Mouse (Mus musculus): Measurements from ENCODE around the gene Prdx2. TPM values are rescaled to one million over a fixed set of nuclear protein-coding genes. Genes with fewer than 3 reads are reported as not detected.
A peak's percentile ranks its signal among the peaks of the same experiment; 100 is the strongest.

Gene Prdx2
- polyA plus RNA-seq, 1 experiment from 2014 or later, result 677 TPM

- peaks cover 4% of the 10 kb centered on the region; the same call in 1 of the 2 replicates for H3K27me3 ChIP-seq (replicated peaks)
- H3K9me3 ChIP-seq, result no peaks in the 10 kb centered on the region
- H3K36me3 ChIP-seq, result peaks cover 11% of the 10 kb centered on the region; the same call in 1 of the 2 replicates
- WGBS, result 56% methylated on average over 2 of the region's 2 CpGs
- H3K4me1 ChIP-seq, result no peaks in the 10 kb centered on the region
- H3K27ac ChIP-seq, result no peak overlapping the region
- no peak overlapping the region for H3K4me2 ChIP-seq
- no peak overlapping the region for H3K4me3 ChIP-seq (replicated peaks)
- no peak for ATAC-seq (ENCODE audit: insufficient read depth, low FRiP score, low read depth)
- no peak overlapping the region for H3K9ac ChIP-seq
Observed at GRCm38 (mm10) chr8:84956768-84957167, 12.6 kb upstream of the Prdx2 start.

- Histone ChIP-seq H3K4me3 (replicated peaks) (no peak overlapping the region), H3K36me3 (peaks cover 11% of the 10 kb centered on the region; the same call in 1 of the 2 replicates), H3K27ac (no peak overlapping the region), H3K9me3 (no peaks in the 10 kb centered on the region), H3K4me2 (no peak overlapping the region), H3K4me1 (no peaks in the 10 kb centered on the region), H3K9ac (no peak overlapping the region), H3K27me3 (replicated peaks) (no peaks in the 10 kb centered on the region)
- no peak for ATAC-seq (ENCODE audit: insufficient read depth, low FRiP score, low read depth)
- WGBS, result 92% methylated on average over 7 of the region's 7 CpGs
Observed at GRCm38 (mm10) chr8:84959811-84960210, 9.6 kb upstream of the Prdx2 start.

GRCm38 (mm10) chr8:84963952-84964351, 5.4 kb upstream of the Prdx2 start:
- WGBS, result 86% methylated on average over 4 of the region's 4 CpGs
- H3K4me2 ChIP-seq, result no peak overlapping the region
- H3K27ac ChIP-seq, result no peak overlapping the region
- no peak for ATAC-seq (ENCODE audit: insufficient read depth, low FRiP score, low read depth)
- H3K4me3 ChIP-seq (replicated peaks), result no peak overlapping the region
- no peaks in the 10 kb centered on the region for H3K27me3 ChIP-seq (replicated peaks)
- H3K9me3 ChIP-seq, result no peaks in the 10 kb centered on the region
- H3K9ac ChIP-seq, result no peak overlapping the region
- peaks cover 16% of the 10 kb centered on the region for H3K4me1 ChIP-seq
- 0 out of 2 replicates have a peak, but pooled peaks cover 5% of the 10 kb centered on the region for H3K36me3 ChIP-seq

GRCm38 (mm10) chr8:84965731-84966291, 3.6 kb upstream of the Prdx2 start:
- under 1% methylated on average over 41 of the region's 41 CpGs for WGBS
- Histone ChIP-seq H3K27me3 (replicated peaks) (no peaks in the 10 kb centered on the region), H3K36me3 (no peaks in the 10 kb centered on the region), H3K9me3 (no peaks in the 10 kb centered on the region), H3K4me1 (peaks cover 22% of the 10 kb centered on the region), H3K27ac (peak overlapping the region; percentile 78), H3K9ac (peak overlapping the region; percentile 57), H3K4me2 (peak overlapping the region; percentile 84), H3K4me3 (replicated peaks) (peak overlapping the region; percentile 72)
- peak; percentile 90 for ATAC-seq (ENCODE audit: insufficient read depth, low FRiP score, low read depth)

- Histone ChIP-seq H3K9me3 (no peaks in the 10 kb centered on the region), H3K4me2 (peak overlapping the region; percentile 84; the same call in 1 of the 2 replicates), H3K4me3 (replicated peaks) (no peak overlapping the region), H3K4me1 (peaks cover 25% of the 10 kb centered on the region), H3K27me3 (replicated peaks) (no peaks in the 10 kb centered on the region), H3K9ac (no peak overlapping the region), H3K27ac (peak overlapping the region; percentile 78; the same call in 1 of the 2 replicates), H3K36me3 (peaks cover 6% of the 10 kb centered on the region)
- ATAC-seq (ENCODE audit: insufficient read depth, low FRiP score, low read depth), result 0 out of 2 replicates have a peak, but pooled peaks have one; percentile 4
- WGBS, result 32% methylated on average over 3 of the region's 3 CpGs
Observed at GRCm38 (mm10) chr8:84966603-84967002, 2.8 kb upstream of the Prdx2 start.

GRCm38 (mm10) chr8:84967532-84968304, 1.7 kb upstream of the Prdx2 start:
- Histone ChIP-seq H3K4me2 (no peak overlapping the region), H3K27ac (no peak overlapping the region), H3K9ac (no peak overlapping the region), H3K4me3 (replicated peaks) (no peak overlapping the region), H3K27me3 (replicated peaks) (no peaks in the 10 kb centered on the region), H3K4me1 (peaks cover 25% of the 10 kb centered on the region), H3K36me3 (peaks cover 11% of the 10 kb centered on the region), H3K9me3 (no peaks in the 10 kb centered on the region)
- WGBS, result 89% methylated on average over 13 of the region's 13 CpGs
- ATAC-seq (ENCODE audit: insufficient read depth, low FRiP score, low read depth), result no peak

DNA sequence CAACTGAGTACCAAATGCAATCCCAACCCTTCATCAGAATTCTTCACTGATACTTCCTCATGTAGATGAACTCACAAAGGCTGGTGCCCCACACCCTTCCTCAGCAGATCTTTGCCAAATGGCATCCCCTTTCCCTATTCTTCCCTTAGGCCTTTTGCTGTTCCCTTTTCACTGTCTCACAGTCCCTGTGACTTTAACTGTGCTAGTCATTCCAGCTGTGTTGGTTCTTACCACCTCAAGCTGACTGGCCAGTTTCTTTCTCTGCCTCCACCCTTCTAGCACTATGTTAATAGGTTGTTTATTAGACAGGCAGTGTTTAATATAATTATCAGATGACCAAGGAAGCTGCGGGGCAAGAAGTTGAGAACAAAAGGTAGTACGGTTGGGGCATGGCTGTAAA, 737 bp upstream of the Prdx2 start:
- no peak for ATAC-seq (ENCODE audit: insufficient read depth, low FRiP score, low read depth)
- Histone ChIP-seq H3K9ac (peak overlapping the region; percentile 76; the same call in 1 of the 2 replicates), H3K27me3 (replicated peaks) (no peaks in the 10 kb centered on the region), H3K9me3 (no peaks in the 10 kb centered on the region), H3K36me3 (peaks cover 11% of the 10 kb centered on the region), H3K4me2 (peak overlapping the region; percentile 84), H3K4me1 (peaks cover 25% of the 10 kb centered on the region), H3K27ac (peak overlapping the region; percentile 95), H3K4me3 (replicated peaks) (peak overlapping the region; percentile 71)
- WGBS, result 6% methylated on average over 2 of the region's 2 CpGs

GRCm38 (mm10) chr8:84970135-84970790, 876 bp downstream of the Prdx2 start:
- H3K4me3 ChIP-seq (replicated peaks), result peak overlapping the region; percentile 71
- H3K27me3 ChIP-seq (replicated peaks), result no peaks in the 10 kb centered on the region
- H3K4me2 ChIP-seq, result peak overlapping the region; percentile 84
- H3K9ac ChIP-seq, result peak overlapping the region; percentile 76
- 4% methylated on average over 21 of the region's 21 CpGs for WGBS
- H3K36me3 ChIP-seq, result peaks cover 11% of the 10 kb centered on the region
- H3K9me3 ChIP-seq, result no peaks in the 10 kb centered on the region
- ATAC-seq (ENCODE audit: insufficient read depth, low FRiP score, low read depth), result no peak
- peak overlapping the region; percentile 95 for H3K27ac ChIP-seq
- peaks cover 27% of the 10 kb centered on the region for H3K4me1 ChIP-seq

GRCm38 (mm10) chr8:84970913-84971312, 1.5 kb downstream of the Prdx2 start:
- peak overlapping the region; percentile 71 for H3K4me3 ChIP-seq (replicated peaks)
- H3K9ac ChIP-seq, result peak overlapping the region; percentile 76; the same call in 1 of the 2 replicates

DNA sequence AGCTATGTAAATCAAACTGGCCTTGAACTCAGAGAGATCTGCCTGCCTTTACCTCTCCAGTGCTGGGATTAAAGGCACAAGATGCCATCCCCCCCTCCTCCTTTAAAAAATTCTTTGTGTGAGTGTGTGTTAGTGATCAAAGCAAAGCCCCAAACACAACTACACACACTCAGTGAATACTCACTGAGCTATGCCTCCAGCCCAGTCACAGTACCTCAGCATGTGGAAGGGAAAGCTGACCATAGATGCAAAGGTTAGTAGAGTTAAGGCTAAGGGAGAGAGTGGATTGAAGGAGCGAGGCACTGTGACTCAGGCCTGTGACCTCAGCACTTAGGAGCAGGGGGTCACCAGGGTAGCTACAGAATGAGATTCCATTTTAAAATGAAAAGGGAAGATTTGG, 3.7 kb downstream of the Prdx2 start:
- H3K9ac ChIP-seq, result no peak overlapping the region
- no peaks in the 10 kb centered on the region for H3K9me3 ChIP-seq
- no peak overlapping the region for H3K27ac ChIP-seq
- no peaks in the 10 kb centered on the region for H3K27me3 ChIP-seq (replicated peaks)
- peaks cover 39% of the 10 kb centered on the region for H3K4me1 ChIP-seq
- no peak for ATAC-seq (ENCODE audit: insufficient read depth, low FRiP score, low read depth)
- H3K36me3 ChIP-seq, result peaks cover 11% of the 10 kb centered on the region
- H3K4me2 ChIP-seq, result no peak overlapping the region
- no peak overlapping the region for H3K4me3 ChIP-seq (replicated peaks)
- 94% methylated on average over 1 of the region's 1 CpGs for WGBS

More at GRCm38 (mm10) chr8:84970913-84971312, 1.5 kb downstream of the Prdx2 start:
- no peaks in the 10 kb centered on the region for H3K9me3 ChIP-seq
- peaks cover 30% of the 10 kb centered on the region for H3K4me1 ChIP-seq
- H3K27ac ChIP-seq, result peak overlapping the region; percentile 95; the same call in 1 of the 2 replicates
- peaks cover 11% of the 10 kb centered on the region for H3K36me3 ChIP-seq
- 54% methylated on average over 5 of the region's 5 CpGs for WGBS
- peak overlapping the region; percentile 84 for H3K4me2 ChIP-seq
- H3K27me3 ChIP-seq (replicated peaks), result no peaks in the 10 kb centered on the region
- ATAC-seq (ENCODE audit: insufficient read depth, low FRiP score, low read depth), result peak; percentile 58; the same call in 1 of the 2 replicates

- ATAC-seq (ENCODE audit: insufficient read depth, low FRiP score, low read depth), result no peak
- WGBS, result 57% methylated on average over 4 of the region's 4 CpGs
- no peak overlapping the region for H3K9ac ChIP-seq
- H3K4me2 ChIP-seq, result no peak overlapping the region
- peaks cover 38% of the 10 kb centered on the region for H3K4me1 ChIP-seq
- H3K4me3 ChIP-seq (replicated peaks), result no peak overlapping the region
- no peaks in the 10 kb centered on the region for H3K27me3 ChIP-seq (replicated peaks)
- peak overlapping the region; percentile 27; the same call in 1 of the 2 replicates for H3K27ac ChIP-seq
- peaks cover 11% of the 10 kb centered on the region for H3K36me3 ChIP-seq
- H3K9me3 ChIP-seq, result no peaks in the 10 kb centered on the region
Observed at GRCm38 (mm10) chr8:84973803-84974542, 4.6 kb downstream of the Prdx2 start.
